ENCODE assay signal across 24 mouse cellular contexts in genomic region chr16:4650161-4650560, GRCm38 (mm10). TPM values are rescaled to one million over a fixed set of nuclear protein-coding genes. Genes with fewer than 3 reads are reported as not detected.
DNase-seq lines count a peak whose midpoint lies in the region; ATAC-seq lines count a peak whose summit lies in the region.
"Had no signal": no experiment of that assay in that cellular context is flagged by ENCODE, and none has a peak within 500 bp of the region (broad histone marks: within the 10 kb centered on the region; RNA-seq: fewer than 3 reads in every experiment).

No protein-coding gene starts in this region.

- H3K9me3 ChIP-seq in embryonic facial prominence, embryonic 13.5 days, result no peaks in the 10 kb centered on the region
- H3K9me3 ChIP-seq in limb, embryonic 12.5 days, result no peaks in the 10 kb centered on the region
- no peaks in the 10 kb centered on the region for H3K9me3 ChIP-seq in kidney, embryonic 14.5 days (ENCODE audit: control insufficient read depth, low read length)
- H3K9me3 ChIP-seq: forebrain, embryonic 10.5 days; midbrain, embryonic 13.5 days; neural tube, embryonic 12.5 days had no signal

- ATAC-seq in embryonic facial prominence, embryonic 13.5 days (ENCODE audit: insufficient number of reproducible peaks, insufficient read depth, low FRiP score, low TSS enrichment, low read depth), result no peak
- ATAC-seq in limb, embryonic 12.5 days (ENCODE audit: insufficient number of reproducible peaks, insufficient read depth, low FRiP score, low TSS enrichment, low read depth), result no peak
- ATAC-seq in frontal cortex, adult (ENCODE audit: low TSS enrichment), result no peak
- ATAC-seq in kidney, embryonic 14.5 days (ENCODE audit: low FRiP score, low TSS enrichment), result no peak
- ATAC-seq in erythroid progenitor cell, adult 5-6 weeks (replicated peaks; ENCODE audit: low FRiP score, poor library complexity, severe bottlenecking), result no peak
- ATAC-seq: forebrain, postnatal 0 days; midbrain, embryonic 13.5 days had no signal

- no peaks in the 10 kb centered on the region for H3K27me3 ChIP-seq in embryonic facial prominence, embryonic 13.5 days
- H3K27me3 ChIP-seq in limb, embryonic 12.5 days, result no peaks in the 10 kb centered on the region
- no peaks in the 10 kb centered on the region for H3K27me3 ChIP-seq in kidney, embryonic 14.5 days (ENCODE audit: control insufficient read depth, insufficient read depth, low read length)
- H3K27me3 ChIP-seq: midbrain, embryonic 13.5 days; neural tube, embryonic 12.5 days had no signal

- peaks cover 85% of the 10 kb centered on the region for H3K36me3 ChIP-seq in embryonic facial prominence, embryonic 13.5 days
- peaks cover 83% of the 10 kb centered on the region for H3K36me3 ChIP-seq in limb, embryonic 12.5 days
- H3K36me3 ChIP-seq in kidney, embryonic 14.5 days (ENCODE audit: control insufficient read depth, insufficient read depth, low read length), result peaks cover 72% of the 10 kb centered on the region

- H3K9ac ChIP-seq in embryonic facial prominence, embryonic 13.5 days, result no peak overlapping the region
- no peak overlapping the region; the same call in 1 of the 2 replicates for H3K9ac ChIP-seq in limb, embryonic 12.5 days (replicated peaks)
- no peak overlapping the region for H3K9ac ChIP-seq in kidney, embryonic 14.5 days (ENCODE audit: low read depth, low read length)
- H3K9ac ChIP-seq: forebrain, postnatal 0 days; liver, embryonic 14.5 days; lung, embryonic 14.5 days; midbrain, embryonic 13.5 days; neural tube, embryonic 12.5 days had no signal

- 80% methylated on average over 3 of the region's 3 CpGs for WGBS in embryonic facial prominence, embryonic 13.5 days
- WGBS in limb, embryonic 12.5 days, result 88% methylated on average over 3 of the region's 3 CpGs
- 84% methylated on average over 3 of the region's 3 CpGs for whole genome bisulfite sequencing in kidney, embryonic 14.5 days

- peaks cover 95% of the 10 kb centered on the region for H3K4me1 ChIP-seq in embryonic facial prominence, embryonic 13.5 days
- H3K4me1 ChIP-seq in limb, embryonic 12.5 days (replicated peaks), result peaks cover 99% of the 10 kb centered on the region
- H3K4me1 ChIP-seq in kidney, embryonic 14.5 days (ENCODE audit: control insufficient read depth, insufficient read depth, low read length), result peaks cover 35% of the 10 kb centered on the region

- H3K4me2 ChIP-seq in embryonic facial prominence, embryonic 13.5 days, result no peak overlapping the region
- no peak overlapping the region for H3K4me2 ChIP-seq in limb, embryonic 12.5 days
- H3K4me2 ChIP-seq in kidney, embryonic 14.5 days (replicated peaks; ENCODE audit: low read depth, low read length), result no peak overlapping the region
- H3K4me2 ChIP-seq: heart, embryonic 11.5 days; lung, embryonic 14.5 days; midbrain, embryonic 13.5 days; neural tube, embryonic 12.5 days had no signal

- peak overlapping the region; percentile 97; the same call in 1 of the 2 replicates for H3K27ac ChIP-seq in embryonic facial prominence, embryonic 13.5 days
- peak overlapping the region; percentile 97 for H3K27ac ChIP-seq in limb, embryonic 12.5 days
- H3K27ac ChIP-seq in kidney, embryonic 14.5 days (ENCODE audit: low read depth, low read length), result no peak overlapping the region
- H3K27ac ChIP-seq: left cerebral cortex, adult 2 months; liver, embryonic 14.5 days; midbrain, embryonic 13.5 days; neural tube, embryonic 12.5 days had no signal

- peak; percentile 4 for DNase-seq in testis, postnatal 14 days (ENCODE audit: low spot score)
- DNase-seq in testis, postnatal 10 days (ENCODE audit: low spot score), result no peak
- DNase-seq: adrenal gland, postnatal 36 days; cerebellum, adult 11 months; cerebellum, adult 9-11 months; forebrain, postnatal 0 days; kidney, adult 18-20 months; kidney, postnatal 10 days; left cerebral cortex, postnatal 4 days; lung, embryonic 14.5 days; right cerebral cortex, postnatal 14 days; thymus, postnatal 25 days had no signal

- no peak overlapping the region for H3K4me3 ChIP-seq in embryonic facial prominence, embryonic 13.5 days
- no peak overlapping the region for H3K4me3 ChIP-seq in limb, embryonic 12.5 days (replicated peaks)
- H3K4me3 ChIP-seq in kidney, embryonic 14.5 days (ENCODE audit: low read length), result no peak overlapping the region
- H3K4me3 ChIP-seq: forebrain, embryonic 10.5 days; left cerebral cortex, adult 2 months; midbrain, embryonic 13.5 days; neural tube, embryonic 12.5 days had no signal

RNA-seq across cellular contexts. Expression of gene Dnaja3, which starts 10.4 kb away (rescaled TPM):
- 54.0 and 58.7 TPM in 2 replicates for polyA plus RNA-seq in embryonic facial prominence, embryonic 13.5 days (2015; fragmentation: Nextera tagmentation; extraction: Ambion mirVana)
- 55.1 and 58.0 TPM in 2 replicates for polyA plus RNA-seq in limb, embryonic 12.5 days (2016; fragmentation: Nextera tagmentation; extraction: Ambion mirVana)
- polyA plus RNA-seq in kidney, embryonic 14.5 days (2014; fragmentation: Nextera tagmentation; extraction: Ambion mirVana), result 46.3 and 68.8 TPM in 2 replicates
- total RNA-seq in erythroid progenitor cell, adult 5-6 weeks (2015; ENCODE audit: low replicate concordance), result 10.1 and 12.6 TPM in 2 replicates
- total RNA-seq in erythroid progenitor cell, adult 5-6 weeks (2017; ENCODE audit: low replicate concordance), result 10.9 and 14.3 TPM in 2 replicates

RNA-seq across cellular contexts. Expression of gene Vasn, which starts 10.4 kb away (rescaled TPM):
- polyA plus RNA-seq in embryonic facial prominence, embryonic 13.5 days (2015; fragmentation: Nextera tagmentation; extraction: Ambion mirVana), result 29.2 and 30.2 TPM in 2 replicates
- polyA plus RNA-seq in limb, embryonic 12.5 days (2016; fragmentation: Nextera tagmentation; extraction: Ambion mirVana), result 29.4 and 30.4 TPM in 2 replicates
- 14.4 and 16.1 TPM in 2 replicates for polyA plus RNA-seq in kidney, embryonic 14.5 days (2014; fragmentation: Nextera tagmentation; extraction: Ambion mirVana)
- total RNA-seq in erythroid progenitor cell, adult 5-6 weeks (2015; ENCODE audit: low replicate concordance), result not detected in 2 replicates
- not detected in 2 replicates for total RNA-seq in erythroid progenitor cell, adult 5-6 weeks (2017; ENCODE audit: low replicate concordance)
- total RNA-seq: megakaryocyte, adult 5-6 weeks had no signal

RNA-seq across cellular contexts. Expression of gene Pam16, which starts 25.4 kb away (rescaled TPM):
- polyA plus RNA-seq in embryonic facial prominence, embryonic 13.5 days (2015; fragmentation: Nextera tagmentation; extraction: Ambion mirVana), result 71.0 and 99.5 TPM in 2 replicates
- 111 and 120 TPM in 2 replicates for polyA plus RNA-seq in limb, embryonic 12.5 days (2016; fragmentation: Nextera tagmentation; extraction: Ambion mirVana)
- 102 and 116 TPM in 2 replicates for polyA plus RNA-seq in kidney, embryonic 14.5 days (2014; fragmentation: Nextera tagmentation; extraction: Ambion mirVana)
- 9.4 and 16.8 TPM in 2 replicates for total RNA-seq in erythroid progenitor cell, adult 5-6 weeks (2015; ENCODE audit: low replicate concordance)
- total RNA-seq in erythroid progenitor cell, adult 5-6 weeks (2017; ENCODE audit: low replicate concordance), result 3.9 and 9.6 TPM in 2 replicates

RNA-seq across cellular contexts. Expression of gene Coro7, which starts 29.4 kb away (rescaled TPM):
- polyA plus RNA-seq in embryonic facial prominence, embryonic 13.5 days (2015; fragmentation: Nextera tagmentation; extraction: Ambion mirVana), result 16.9 and 17.0 TPM in 2 replicates
- polyA plus RNA-seq in limb, embryonic 12.5 days (2016; fragmentation: Nextera tagmentation; extraction: Ambion mirVana), result 18.6 and 19.6 TPM in 2 replicates
- polyA plus RNA-seq in kidney, embryonic 14.5 days (2014; fragmentation: Nextera tagmentation; extraction: Ambion mirVana), result 12.0 and 16.4 TPM in 2 replicates
- 19.8 and 36.5 TPM in 2 replicates for total RNA-seq in erythroid progenitor cell, adult 5-6 weeks (2015; ENCODE audit: low replicate concordance)
- 7.3 and 14.8 TPM in 2 replicates for total RNA-seq in erythroid progenitor cell, adult 5-6 weeks (2017; ENCODE audit: low replicate concordance)

RNA-seq across cellular contexts. Expression of gene Glis2, which starts 55.6 kb away (rescaled TPM):
- 25.3 and 31.2 TPM in 2 replicates for polyA plus RNA-seq in embryonic facial prominence, embryonic 13.5 days (2015; fragmentation: Nextera tagmentation; extraction: Ambion mirVana)
- polyA plus RNA-seq in limb, embryonic 12.5 days (2016; fragmentation: Nextera tagmentation; extraction: Ambion mirVana), result 28.4 and 32.6 TPM in 2 replicates
- polyA plus RNA-seq in kidney, embryonic 14.5 days (2014; fragmentation: Nextera tagmentation; extraction: Ambion mirVana), result 42.4 and 47.3 TPM in 2 replicates
- total RNA-seq in erythroid progenitor cell, adult 5-6 weeks (2015; ENCODE audit: low replicate concordance), result not detected in 2 replicates
- total RNA-seq in erythroid progenitor cell, adult 5-6 weeks (2017; ENCODE audit: low replicate concordance), result not detected in 2 replicates
